Mouse (Mus musculus) forebrain, postnatal 0 days (tissue): ENCODE results near the gene Wnt1. TPM values are rescaled to one million over a fixed set of nuclear protein-coding genes. Genes with fewer than 3 reads are reported as not detected.

ENCODE experiments used
- ATAC-seq: fragments of 200-750 bp; cut with Nextera tagmentation; 2 replicates; pipeline ENCODE4 v1.8.0; 2017; ENCODE audit warnings: mild to moderate bottlenecking, moderate library complexity
- DNase-seq: peaks from one replicate; pipeline ENCODE4 v3.0.0-alpha.2; 2015
- H3K27ac ChIP-seq: fragments of 300-500 bp; sonication (generic); 2 replicates; pipeline ENCODE4 v1.5.1; 2014; ENCODE audit warnings: low read depth, mild to moderate bottlenecking, antibody characterized with exemption, low read length, moderate library complexity, mixed read lengths
- H3K27me3 ChIP-seq: fragments of 300-500 bp; sonication (generic); 2 replicates; pipeline ENCODE4 v1.6.1; 2014; ENCODE audit warnings: mild to moderate bottlenecking, low read length, mixed read lengths; ENCODE audit not compliant: insufficient read depth
- H3K36me3 ChIP-seq: fragments of 300-500 bp; sonication (generic); 2 replicates; pipeline ENCODE4 v1.6.1; 2014; ENCODE audit warnings: mild to moderate bottlenecking, moderate library complexity; ENCODE audit not compliant: insufficient read depth
- H3K4me1 ChIP-seq: fragments of 300-500 bp; sonication (generic); 2 replicates; pipeline ENCODE4 v1.6.1; 2014; ENCODE audit warnings: antibody characterized with exemption; ENCODE audit not compliant: insufficient read depth
- H3K4me2 ChIP-seq: fragments of 300-500 bp; sonication (generic); 2 replicates; pipeline ENCODE4 v1.6.1; 2014; ENCODE audit warnings: low read depth, mild to moderate bottlenecking, moderate library complexity
- H3K4me3 ChIP-seq: fragments of 300-500 bp; sonication (generic); 2 replicates; pipeline ENCODE4 v1.5.1; 2014; ENCODE audit warnings: low read depth, low read length, mixed read lengths
- H3K9ac ChIP-seq: fragments of 300-500 bp; sonication (generic); 2 replicates; pipeline ENCODE4 v1.6.1; 2014; ENCODE audit warnings: mild to moderate bottlenecking
- H3K9me3 ChIP-seq: fragments of 300-500 bp; sonication (generic); 2 replicates; pipeline ENCODE4 v1.6.1; 2016; ENCODE audit warnings: low read length
- CTCF ChIP-seq: sonication (generic); IDR thresholded peaks from 2 replicates; pipeline ENCODE4 v1.5.1; 2016; ENCODE audit warnings: antibody characterized with exemption, control low read depth, low read depth
- WGBS: fragments of 180-500 bp; shearing (Covaris S2); extraction: QIAGEN DNeasy Blood & Tissue Kit; methylation state at CpG from one replicate; pipeline ENCODE4 v1.1.7; 2014; 5-methylcytosine and 5-hydroxymethylcytosine counted together
- polyA plus RNA-seq: library from polyadenylated mRNA; unstranded; fragments of >200 nt; fragmentation: Nextera tagmentation; extraction: Ambion mirVana; gene quantifications from 2 replicates; pipeline ENCODE4 v1.2.1, GENCODE M21; 2015
- total RNA-seq: library from RNA; depleted of rRNA; stranded (reverse); fragments of >200 nt; gene quantifications from 2 replicates; pipeline ENCODE4 v1.2.3, GENCODE M21; 2014

The Wnt1 gene
- total and polyA plus RNA-seq, 2 experiments from 2014 or later: 0.33 TPM; not detected in 1

DNA sequence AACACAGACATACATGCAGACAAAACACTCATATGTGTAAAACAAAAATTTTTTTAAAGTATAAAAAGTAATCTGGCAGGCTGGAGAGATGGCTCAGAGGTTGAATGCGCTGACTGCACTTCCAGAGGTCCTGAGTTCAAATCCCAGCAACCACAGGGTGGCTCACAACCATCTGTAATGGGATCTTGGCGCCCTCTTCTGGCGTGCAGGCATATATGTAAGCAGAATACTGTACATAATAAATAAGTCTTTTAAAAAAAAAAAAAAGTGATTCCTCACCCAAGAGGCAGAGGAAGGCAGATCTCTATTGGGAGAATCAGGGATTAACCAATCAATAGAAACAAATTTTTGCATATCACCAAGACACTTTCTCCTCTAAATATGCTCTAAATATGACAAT, 33.8 kb downstream of the Wnt1 start:
- H3K27me3 ChIP-seq: no peaks in the 10 kb centered on the region
- DNase-seq (no peak), ATAC-seq (no peak)
- H3K4me2 ChIP-seq: no peak overlapping the region
- no peak overlapping the region for H3K4me3 ChIP-seq
- no peak for TF ChIP-seq CTCF
- H3K27ac ChIP-seq: no peak overlapping the region
- WGBS: 79% methylated on average over 3 of the region's 3 CpGs
- H3K36me3 ChIP-seq: peaks cover 13% of the 10 kb centered on the region
- H3K4me1 ChIP-seq: no peaks in the 10 kb centered on the region
- no peaks in the 10 kb centered on the region for H3K9me3 ChIP-seq
- H3K9ac ChIP-seq: no peak overlapping the region

DNA sequence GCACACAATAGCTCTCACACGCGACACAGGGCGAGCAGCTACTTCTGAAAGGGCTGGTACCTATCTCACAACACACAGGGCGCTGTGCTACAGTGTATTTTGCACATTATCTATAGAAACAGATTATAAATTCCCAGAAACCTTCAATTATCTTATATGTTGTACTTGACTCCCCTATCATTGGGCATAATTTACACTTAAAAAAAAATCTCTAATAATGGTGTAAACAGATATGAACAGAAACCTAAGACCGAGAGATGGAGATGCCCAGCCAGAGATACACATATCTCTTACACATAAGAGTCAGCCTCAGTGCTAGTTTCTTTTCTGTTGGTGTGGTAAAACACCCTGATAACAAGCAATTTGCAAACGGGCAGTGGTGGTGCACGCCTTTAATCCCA, 38.0 kb downstream of the Wnt1 start:
- no peaks in the 10 kb centered on the region for H3K4me1 ChIP-seq
- ATAC-seq: no peak

DNA sequence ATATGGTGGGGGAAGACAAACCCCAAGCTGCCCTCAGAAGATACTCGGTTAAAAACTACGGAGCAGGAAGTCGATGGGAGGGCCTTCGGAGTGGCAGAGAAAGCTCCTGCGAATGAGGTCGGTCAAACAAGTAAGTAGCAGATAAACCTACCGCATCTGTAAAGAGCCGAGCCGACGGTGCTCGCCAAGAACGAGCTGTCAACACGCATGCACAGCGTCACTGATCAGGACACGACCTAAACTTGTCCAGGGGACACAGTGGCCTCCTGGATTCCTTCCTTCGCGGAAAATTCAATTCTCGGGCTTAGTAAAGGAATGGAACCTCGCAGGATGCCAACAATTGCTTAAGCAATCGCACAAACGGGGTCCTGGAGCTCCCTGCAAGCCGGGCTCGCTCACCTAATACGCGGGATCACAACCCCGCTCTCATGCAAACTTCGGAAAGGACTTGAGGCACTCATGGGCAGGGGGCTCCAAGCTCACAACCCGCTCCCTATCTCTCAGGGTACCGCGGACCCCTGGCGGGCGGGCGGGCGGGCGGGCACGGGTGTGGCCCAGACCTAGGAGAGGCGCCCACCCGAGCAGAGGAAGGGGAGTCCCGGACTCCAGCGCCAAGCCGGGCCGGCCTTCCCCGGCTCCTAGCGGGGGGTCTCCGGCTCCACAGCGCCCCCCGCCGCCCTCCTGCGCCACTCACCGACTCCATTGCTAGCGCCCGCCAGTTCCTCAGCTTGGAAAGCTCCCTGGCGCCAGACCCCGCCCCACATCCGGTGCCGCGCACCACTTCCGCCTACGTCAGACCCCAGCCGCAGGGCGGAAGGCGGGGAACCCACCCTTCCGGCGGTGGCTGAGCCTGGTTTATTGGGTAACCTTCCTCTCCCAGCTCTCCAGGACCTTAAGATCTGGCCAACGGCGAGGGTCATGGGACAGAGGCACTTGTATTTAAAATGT, 41.4 kb downstream of the Wnt1 start, which contains the start of gene Prkag1:
TSS of gene Prkag1 (minus strand) at position 786 of the 948 bp plus-strand sequence.
- H3K27ac ChIP-seq: peak within 1 kb of the TSS; percentile 73
- DNase-seq (peak; percentile 97), ATAC-seq (peak; percentile 100)
- no peaks in the 10 kb centered on the region for H3K9me3 ChIP-seq
- H3K4me1 ChIP-seq: no peaks in the 10 kb centered on the region
- peak; percentile 73 for TF ChIP-seq CTCF
- H3K36me3 ChIP-seq: peaks cover 28% of the 10 kb centered on the region
- H3K4me2 ChIP-seq: peak within 1 kb of the TSS; percentile 66
- H3K9ac ChIP-seq: peak within 1 kb of the TSS; percentile 60
- H3K4me3 ChIP-seq: peak within 1 kb of the TSS; percentile 85
- no peaks in the 10 kb centered on the region for H3K27me3 ChIP-seq
- WGBS: under 1% methylated on average over 66 of the region's 66 CpGs

More for the DNA sequence above, 38.0 kb downstream of the Wnt1 start:
- Histone ChIP-seq H3K9ac (no peak overlapping the region), H3K27me3 (no peaks in the 10 kb centered on the region), H3K27ac (no peak overlapping the region), H3K4me3 (no peak overlapping the region), H3K36me3 (peaks cover 10% of the 10 kb centered on the region), H3K9me3 (no peaks in the 10 kb centered on the region), H3K4me2 (no peak overlapping the region)
- no peak for DNase-seq
- no peak for TF ChIP-seq CTCF
- 85% methylated on average over 7 of the region's 7 CpGs for WGBS

DNA sequence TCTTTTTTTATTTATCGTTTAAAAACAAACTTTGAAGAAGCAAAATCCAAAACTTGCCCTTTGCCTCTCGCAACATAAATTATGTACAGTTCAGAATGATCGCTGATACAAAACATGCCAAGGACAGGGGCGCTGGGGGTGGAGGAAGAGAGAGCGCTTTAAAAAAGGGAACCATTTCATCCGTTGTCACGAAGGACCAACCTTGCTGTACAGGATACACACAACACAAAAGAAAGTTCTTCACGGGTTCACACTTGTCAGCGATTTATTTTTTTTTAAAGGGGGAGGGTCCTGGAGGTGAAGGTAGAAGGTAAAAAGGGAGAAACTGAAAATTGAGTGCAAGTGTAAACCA, 42.0 kb downstream of the Wnt1 start:
- H3K4me1 ChIP-seq: no peaks in the 10 kb centered on the region
- DNase-seq (no peak), ATAC-seq (peak; percentile 16; the same call in 1 of the 2 replicates)
- peaks cover 34% of the 10 kb centered on the region for H3K36me3 ChIP-seq
- peak overlapping the region; percentile 73 for H3K27ac ChIP-seq
- no peaks in the 10 kb centered on the region for H3K27me3 ChIP-seq
- 13% methylated on average over 9 of the region's 9 CpGs for WGBS
- no peak for TF ChIP-seq CTCF
- H3K9ac ChIP-seq: peak overlapping the region; percentile 46; the same call in 1 of the 2 replicates
- peak overlapping the region; percentile 85 for H3K4me3 ChIP-seq
- H3K4me2 ChIP-seq: peak overlapping the region; percentile 66
- no peaks in the 10 kb centered on the region for H3K9me3 ChIP-seq

DNA sequence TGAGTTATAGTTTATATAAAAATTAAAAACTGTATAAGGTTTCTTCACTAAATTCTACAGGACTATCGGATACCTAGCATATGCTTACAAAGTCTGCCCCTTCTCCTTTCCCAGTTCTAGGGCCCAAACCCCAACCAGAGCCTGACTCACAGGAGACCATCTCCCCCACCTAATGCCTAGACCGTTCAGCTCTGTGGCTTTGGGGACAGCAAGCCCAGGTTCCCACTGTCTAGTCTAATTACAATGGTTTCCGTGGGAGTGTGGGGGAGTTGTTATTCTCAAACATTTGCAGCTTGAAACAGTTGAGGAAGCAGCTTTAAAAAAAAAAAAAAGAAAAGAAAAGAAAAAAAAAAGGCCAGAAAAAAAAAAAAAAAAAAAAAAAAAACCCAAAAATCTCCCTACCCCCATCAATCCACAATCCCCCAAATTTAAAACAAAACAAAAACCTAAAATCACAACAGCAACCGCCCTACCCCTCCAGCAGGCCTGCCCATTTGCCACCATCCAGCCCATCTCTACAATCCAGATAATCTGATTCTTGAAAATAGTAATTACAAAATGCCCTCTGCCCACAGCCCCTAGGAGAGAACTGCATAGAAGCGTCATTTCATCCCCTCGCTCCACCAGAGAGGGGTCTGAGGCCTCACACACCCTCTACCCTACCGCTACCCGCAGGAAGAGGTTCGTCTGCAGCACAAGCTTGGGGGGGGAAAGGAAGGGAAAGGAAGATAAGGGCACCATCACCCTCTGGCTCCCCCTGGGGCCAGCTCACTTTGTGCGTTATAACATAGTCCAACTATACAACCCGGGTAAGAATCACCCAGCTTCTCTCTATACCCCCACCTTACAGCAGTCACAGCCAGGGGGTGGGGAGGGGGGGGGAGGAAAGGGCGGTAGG, 42.8 kb downstream of the Wnt1 start:
- 57% methylated on average over 12 of the region's 12 CpGs for WGBS
- H3K4me3 ChIP-seq: no peak overlapping the region
- no peak for TF ChIP-seq CTCF
- no peak overlapping the region for H3K4me2 ChIP-seq
- no peak for ATAC-seq
- H3K27me3 ChIP-seq: no peaks in the 10 kb centered on the region
- 0 out of 2 replicates have a peak overlapping the region, but pooled peaks have one; percentile 73 for H3K27ac ChIP-seq
- no peak overlapping the region for H3K9ac ChIP-seq
- H3K4me1 ChIP-seq: no peaks in the 10 kb centered on the region
- no peaks in the 10 kb centered on the region for H3K9me3 ChIP-seq
- no peak for DNase-seq
- peaks cover 42% of the 10 kb centered on the region for H3K36me3 ChIP-seq

GRCm38 (mm10) chr15:98833281-98833680, 43.6 kb downstream of the Wnt1 start:
- Histone ChIP-seq H3K9ac (no peak overlapping the region), H3K9me3 (no peaks in the 10 kb centered on the region), H3K27ac (no peak overlapping the region), H3K4me3 (no peak overlapping the region), H3K4me1 (no peaks in the 10 kb centered on the region), H3K27me3 (no peaks in the 10 kb centered on the region), H3K4me2 (no peak overlapping the region), H3K36me3 (peaks cover 50% of the 10 kb centered on the region)
- TF ChIP-seq CTCF: no peak
- 86% methylated on average over 11 of the region's 11 CpGs for WGBS
- DNase-seq: no peak
- ATAC-seq: no peak
